Mouse (Mus musculus): Measurements from ENCODE around the gene Fam83f.

The Fam83f gene

DNA sequence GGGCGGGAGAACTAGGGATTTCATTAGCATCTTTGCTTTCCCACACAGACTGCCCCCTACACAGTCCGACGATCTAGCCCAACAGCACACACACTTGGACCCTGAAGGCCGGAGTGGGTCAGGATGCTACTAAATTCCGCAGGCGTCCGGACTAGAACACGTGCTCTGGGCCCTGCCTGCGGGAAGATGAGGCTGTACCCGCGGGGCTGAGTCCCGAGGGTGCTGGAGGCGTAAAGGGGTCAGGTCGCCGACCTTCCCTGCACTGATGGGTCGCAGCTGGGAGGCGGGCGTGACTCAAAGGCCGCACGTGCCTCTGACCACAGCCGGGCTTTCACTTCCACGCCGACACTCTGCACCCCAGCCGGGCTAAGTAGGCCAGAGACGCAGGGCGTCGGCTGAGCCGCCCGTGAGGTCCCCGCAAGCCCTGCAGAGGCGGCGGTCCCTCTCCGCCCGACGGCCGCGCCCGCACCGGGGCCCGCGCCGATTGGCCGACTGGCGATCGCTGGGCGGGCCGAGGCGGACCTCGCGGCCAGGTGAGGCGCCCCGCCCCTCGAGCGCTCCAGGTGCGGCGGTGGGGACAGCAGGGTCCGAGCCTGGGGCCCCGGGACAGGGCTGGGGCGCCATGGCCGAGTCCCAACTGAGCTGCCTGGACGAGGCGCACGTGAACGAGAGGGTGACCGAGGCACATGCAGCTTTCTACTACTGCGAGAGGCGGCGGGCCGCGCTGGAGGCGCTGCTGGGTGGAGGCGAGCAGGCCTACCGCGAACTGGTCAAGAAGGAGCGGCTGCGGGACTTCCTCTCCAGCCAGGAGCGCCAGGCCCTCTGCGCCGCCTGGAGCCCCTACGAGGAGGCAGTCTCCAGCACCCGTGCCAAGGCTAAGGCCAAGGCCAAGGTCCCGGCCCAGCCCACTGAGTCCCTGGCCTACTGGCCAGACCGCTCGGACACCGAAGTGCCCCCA is at the start of gene Fam83f:
TSS of gene Fam83f (plus strand) at position 553 of the 958 bp plus-strand sequence.
- no peak for DNase-seq (ENCODE audit: low spot score)

GRCm38 (mm10) chr15:80623171-80623837 is 48.3 kb upstream of the Fam83f start:
- no peak for DNase-seq (ENCODE audit: low spot score)

DNA sequence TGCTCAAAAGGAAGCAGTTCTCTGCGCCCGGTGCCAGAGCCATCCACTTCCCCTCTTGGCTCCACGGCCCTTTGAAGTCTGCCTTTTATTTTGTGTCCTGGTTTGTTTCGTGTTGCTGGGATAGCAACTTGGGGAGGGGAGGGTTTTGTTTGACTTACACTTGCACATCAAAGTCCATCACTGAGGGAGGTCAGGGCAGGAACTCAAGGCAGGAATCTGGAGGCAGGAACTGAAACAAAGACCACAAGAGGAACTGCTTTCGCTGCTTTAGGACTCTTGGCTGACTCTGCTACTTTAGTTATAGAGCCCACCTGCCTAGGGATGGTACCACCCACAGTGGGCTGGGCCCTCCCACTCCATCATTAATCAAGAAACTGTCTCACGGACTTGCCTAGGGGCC is 45.2 kb upstream of the Fam83f start:
- DNase-seq (ENCODE audit: low spot score) = no peak

GRCm38 (mm10) chr15:80630147-80630546 is 41.5 kb upstream of the Fam83f start:
- DNase-seq (ENCODE audit: low spot score) = no peak

DNA sequence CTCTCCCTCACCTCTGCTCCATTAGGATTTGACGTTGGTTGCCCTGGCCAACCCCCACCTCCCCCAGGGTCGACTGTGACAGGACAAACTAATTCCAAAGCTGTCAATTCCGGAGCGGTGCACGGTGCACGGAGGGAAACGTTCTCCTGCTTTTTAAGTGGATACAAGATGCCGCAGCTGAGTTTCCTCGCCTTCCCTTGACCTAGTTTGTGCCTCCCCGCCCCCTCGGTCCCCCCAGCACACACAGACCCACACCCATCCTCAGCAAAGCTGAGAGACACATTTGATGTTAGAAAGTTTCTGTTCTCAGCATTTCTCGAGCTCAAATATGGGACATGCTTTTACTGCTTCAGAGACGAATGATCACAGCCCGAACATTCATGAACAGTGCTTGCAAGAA is 40.9 kb upstream of the Fam83f start:
- no peak for DNase-seq (ENCODE audit: low spot score)

GRCm38 (mm10) chr15:80631311-80631710 is 40.3 kb upstream of the Fam83f start:
- DNase-seq (ENCODE audit: low spot score) = no peak

DNA sequence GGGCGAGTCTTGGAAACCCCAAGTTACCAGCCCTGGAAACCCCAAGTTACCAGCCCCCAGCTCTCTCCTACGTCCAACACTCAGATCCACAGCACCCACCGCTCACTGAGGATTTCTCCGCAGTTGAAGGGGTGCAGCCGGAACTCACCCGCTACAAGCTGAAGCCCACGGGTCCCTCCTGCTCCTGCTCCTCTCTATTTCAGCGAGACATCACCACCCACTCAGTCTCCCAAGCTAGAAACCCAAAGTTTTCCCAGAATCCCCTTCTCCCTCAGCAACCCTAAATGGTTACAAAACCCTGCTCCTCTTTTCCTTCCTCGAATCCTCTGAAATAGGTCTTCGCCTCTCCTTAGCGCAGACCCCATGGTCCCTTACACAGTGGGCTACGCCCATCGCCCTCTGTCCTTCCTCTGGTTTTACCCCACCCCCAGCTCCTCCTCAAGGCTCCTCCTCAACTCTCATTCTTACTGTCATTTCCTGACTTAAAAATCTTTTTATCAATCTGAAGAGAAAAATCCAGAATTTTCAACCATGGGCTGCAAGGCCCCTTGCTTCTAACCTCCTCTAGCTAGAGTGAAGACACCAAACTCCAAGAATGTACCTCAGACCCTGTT is 39.3 kb upstream of the Fam83f start:
- DNase-seq (ENCODE audit: low spot score) = no peak

DNA sequence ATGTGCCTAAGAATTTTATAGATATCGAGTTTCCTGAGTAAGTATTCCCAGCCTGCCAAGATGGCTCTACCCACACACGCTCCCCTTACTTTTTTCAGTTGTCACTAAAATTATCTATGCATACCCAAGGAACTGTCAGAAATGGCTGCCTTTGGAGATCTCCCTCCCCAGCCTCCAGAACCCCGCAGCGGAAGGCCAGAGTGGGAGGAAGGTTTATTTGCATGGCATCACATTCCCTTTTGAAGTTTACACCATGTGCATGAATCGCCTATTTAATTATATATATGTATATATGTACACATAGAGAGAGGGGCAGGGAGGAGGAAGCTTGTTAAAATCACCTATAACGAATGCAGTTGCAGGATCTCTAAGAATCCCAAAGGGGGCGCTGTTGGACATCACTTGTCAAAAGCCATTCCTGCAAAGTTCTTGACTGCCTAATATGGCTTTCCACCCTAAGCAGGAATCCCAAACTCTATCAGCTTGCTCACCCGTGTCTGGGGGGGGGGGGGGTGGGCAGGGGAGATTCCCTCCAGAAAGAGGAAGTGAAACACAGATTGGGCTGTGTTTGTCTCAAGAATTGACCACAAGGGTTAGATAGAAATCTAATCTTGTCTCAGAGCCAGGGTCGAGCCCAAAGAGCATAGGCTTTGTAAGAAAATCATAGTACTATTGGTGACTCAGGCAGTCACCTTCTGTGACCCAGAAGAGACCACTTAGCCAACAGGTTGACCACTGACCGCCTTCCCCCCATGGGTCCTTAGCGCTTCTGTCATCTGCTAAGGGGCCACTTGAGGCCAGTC is 37.1 kb upstream of the Fam83f start:
- DNase-seq (ENCODE audit: low spot score) = no peak

DNA sequence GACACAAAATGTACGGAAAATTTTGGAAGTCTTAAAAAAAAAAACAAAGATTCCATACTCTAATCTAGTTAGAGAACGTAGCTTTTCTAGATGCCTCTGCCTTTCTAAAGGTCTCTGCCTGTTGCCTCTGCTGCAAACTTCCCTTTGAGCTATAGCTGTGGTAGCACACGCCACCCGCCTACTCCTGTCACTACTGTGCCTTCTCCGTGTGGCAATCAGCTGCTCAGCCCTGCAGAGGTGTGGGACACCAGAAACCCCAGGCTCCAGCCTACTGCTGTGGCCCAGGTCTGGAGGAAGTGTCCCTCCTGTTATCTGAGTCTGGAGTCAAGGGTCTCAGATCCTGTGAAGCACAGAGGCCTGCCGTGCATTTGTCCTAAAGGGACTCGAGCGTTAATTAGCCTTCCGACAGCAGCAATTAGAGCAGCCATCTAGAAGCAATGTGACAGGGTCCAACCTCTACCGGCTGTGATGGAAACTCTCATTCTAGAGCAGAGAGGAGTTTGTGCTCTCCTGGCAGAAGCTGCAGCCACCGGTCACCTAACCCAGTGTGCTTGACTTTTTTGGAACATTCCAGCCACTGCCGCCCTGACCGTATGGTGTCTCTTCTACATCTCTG is 34.8 kb upstream of the Fam83f start:
- DNase-seq (ENCODE audit: low spot score) = no peak

- no peak for DNase-seq (ENCODE audit: low spot score)
These were observed 32.5 kb upstream of the Fam83f start for GRCm38 (mm10) chr15:80639071-80639702.

- no peak for DNase-seq (ENCODE audit: low spot score)
These were observed 31.8 kb upstream of the Fam83f start for GRCm38 (mm10) chr15:80639874-80640273.

DNA sequence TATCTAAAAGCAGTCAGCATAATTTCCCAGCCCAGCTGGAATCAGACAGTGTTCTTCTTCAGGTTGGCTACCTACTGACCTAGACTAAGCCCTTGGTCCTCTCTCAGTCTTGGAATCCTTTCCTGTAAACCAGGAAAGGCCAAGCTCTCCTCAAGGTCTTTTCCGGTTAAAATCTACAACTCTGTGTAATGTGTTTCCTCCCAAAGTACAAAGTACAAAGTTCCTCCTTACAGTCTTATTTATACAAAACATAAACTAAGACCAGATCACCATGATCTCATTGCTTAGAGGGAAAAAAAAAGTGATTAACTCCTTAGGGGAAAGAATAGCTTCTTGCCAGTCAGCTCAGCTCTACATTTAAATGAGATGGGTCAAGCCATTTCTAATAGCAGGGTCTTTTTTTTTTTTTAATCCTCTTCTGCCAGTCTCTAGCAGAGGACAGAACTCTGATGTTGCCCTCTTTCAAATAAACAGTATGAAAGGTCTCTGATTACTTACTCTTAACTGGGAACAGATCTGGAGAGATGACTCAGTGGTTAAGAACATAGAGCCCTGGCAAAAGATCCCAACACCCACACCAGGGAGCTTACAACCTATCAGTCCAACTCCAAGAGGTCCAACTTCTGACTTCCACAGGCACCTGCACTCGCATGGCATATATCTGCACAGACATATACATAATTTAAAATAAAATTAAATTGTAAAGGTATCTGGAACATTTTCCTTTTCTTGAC is 29.8 kb upstream of the Fam83f start:
- DNase-seq (ENCODE audit: low spot score) = no peak

GRCm38 (mm10) chr15:80645006-80645797 is 26.4 kb upstream of the Fam83f start:
- DNase-seq (ENCODE audit: low spot score) = no peak

DNA sequence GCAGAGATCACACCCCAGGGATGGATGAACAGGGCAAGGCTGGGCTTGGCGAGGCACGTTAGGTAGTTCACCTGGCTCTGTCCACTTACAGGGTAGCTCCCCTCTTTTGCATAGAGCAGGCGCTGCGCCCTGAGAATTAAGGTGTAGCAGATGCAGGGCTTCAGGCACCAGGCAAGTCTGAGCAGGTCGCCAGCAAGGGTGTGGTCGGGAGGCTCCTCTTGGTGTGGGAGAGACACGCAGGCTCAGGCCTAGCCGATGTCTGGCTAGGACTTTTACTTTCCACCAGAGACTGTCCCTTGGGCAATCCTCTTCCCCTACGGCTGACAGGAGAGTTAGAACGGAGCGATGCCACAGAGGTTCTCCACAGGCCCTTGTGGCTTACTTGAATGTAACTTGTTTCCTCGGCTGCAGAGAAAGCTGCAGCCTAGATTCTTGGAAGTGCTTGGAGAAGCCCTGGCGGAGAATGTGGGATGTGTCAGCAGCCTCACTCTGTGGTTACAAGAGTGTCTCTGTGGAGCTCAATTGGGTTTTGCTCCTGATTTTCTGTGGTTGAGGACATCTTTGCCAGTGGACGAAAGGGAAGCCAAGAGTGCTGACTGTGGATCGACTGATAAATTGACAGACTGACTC is 22.6 kb upstream of the Fam83f start:
- DNase-seq (ENCODE audit: low spot score) = no peak

GRCm38 (mm10) chr15:80650412-80650811 is 21.2 kb upstream of the Fam83f start:
- no peak for DNase-seq (ENCODE audit: low spot score)

DNA sequence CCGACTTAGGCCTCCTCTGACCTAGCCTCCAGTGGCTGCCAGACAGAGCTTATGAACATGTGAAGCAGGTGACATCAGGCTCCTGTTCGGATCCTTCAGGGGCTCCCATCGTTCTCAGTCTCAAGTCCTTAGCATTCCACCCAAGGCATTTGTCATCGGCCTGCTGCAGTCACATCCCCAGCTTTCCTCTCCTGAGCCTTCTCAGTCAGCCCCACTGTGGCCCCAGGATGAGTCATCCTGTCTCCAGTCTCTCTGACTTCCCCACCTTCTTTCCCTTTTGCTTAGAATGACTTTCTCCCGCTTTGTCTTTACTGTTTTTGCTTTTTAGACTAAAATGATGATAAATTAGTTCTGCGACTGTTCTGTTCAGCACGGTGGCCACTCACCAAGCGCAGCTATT is 17.8 kb upstream of the Fam83f start:
- no peak for DNase-seq (ENCODE audit: low spot score)

DNA sequence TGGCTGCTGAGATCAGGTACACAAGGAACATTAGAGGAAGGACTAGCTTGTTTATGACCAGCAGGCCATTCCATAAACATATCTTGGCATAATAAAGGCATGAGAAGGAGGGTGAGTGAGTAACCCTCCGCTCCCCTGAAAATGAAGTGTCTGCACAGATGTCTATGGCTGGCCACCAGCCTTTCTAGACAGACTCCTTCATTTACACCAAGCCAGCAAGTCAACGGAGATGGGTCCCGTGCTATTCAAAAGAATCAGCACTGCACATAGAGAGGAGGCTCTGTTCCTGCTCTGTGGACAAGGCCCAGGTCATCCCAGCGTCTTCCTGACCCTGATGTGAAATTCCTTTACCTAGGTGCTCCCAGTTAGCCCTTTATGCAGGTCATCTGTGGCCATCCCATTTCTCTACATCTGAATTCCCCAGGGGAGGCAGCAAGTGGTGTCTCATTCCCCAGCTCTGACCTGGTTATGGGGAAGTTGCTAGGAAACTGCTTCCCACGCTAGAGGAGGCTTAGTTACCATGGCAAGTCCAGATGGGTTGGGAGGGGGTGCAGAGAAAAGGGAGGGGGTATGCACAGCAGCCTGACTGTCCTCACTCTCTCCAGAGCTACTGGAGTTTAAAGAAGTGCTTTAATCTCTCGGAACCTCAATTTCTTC is 12.7 kb upstream of the Fam83f start:
- DNase-seq (ENCODE audit: low spot score) = no peak

DNA sequence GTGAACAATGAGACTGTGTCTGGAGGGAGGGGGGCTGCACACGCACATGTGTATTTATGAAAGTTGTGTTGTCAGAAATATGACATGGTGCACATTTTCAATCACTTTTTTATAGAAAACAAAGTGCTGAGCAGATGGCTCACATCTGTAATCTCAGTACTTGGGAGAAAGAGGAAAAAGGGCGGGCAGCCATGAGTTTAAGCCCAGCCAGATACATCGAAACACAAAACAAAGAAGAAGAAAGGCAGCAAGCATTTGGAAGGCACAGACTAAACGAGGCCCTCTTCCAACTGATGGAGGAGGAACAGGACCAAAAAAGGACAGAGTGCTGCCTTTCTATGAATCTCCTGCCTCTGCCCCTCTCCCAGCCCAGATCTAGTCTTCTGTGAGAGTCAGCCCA is 10.7 kb upstream of the Fam83f start:
- no peak for DNase-seq (ENCODE audit: low spot score)

DNA sequence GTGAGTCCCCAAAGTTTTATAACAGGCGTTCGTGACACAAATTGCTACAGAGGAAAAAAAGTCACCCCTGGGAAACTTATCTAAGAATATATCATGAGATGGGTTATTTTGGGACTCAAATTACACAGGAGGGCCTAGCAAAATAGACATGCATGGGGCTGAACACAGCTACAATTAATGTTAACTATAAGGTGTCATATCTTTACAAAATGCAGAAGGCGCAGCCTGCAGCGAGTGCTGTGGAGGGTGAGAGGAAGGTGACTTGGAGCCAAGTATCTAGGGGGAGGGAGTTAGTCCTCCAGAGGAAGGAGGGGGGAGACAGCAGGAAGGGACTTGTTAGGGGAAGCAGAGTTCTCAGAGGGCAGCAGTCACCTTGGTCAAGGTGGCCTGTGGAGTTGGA is 7.2 kb upstream of the Fam83f start:
- DNase-seq (ENCODE audit: low spot score) = no peak
